Mouse (Mus musculus): ENCODE results near the gene Afmid. TPM values are rescaled to one million over a fixed set of nuclear protein-coding genes. Genes with fewer than 3 reads are reported as not detected.
A peak's percentile ranks its signal among the peaks of the same experiment; 100 is the strongest.

The Afmid gene
- polyA plus RNA-seq, 1 experiment from 2014 or later = 8.3 TPM

DNA sequence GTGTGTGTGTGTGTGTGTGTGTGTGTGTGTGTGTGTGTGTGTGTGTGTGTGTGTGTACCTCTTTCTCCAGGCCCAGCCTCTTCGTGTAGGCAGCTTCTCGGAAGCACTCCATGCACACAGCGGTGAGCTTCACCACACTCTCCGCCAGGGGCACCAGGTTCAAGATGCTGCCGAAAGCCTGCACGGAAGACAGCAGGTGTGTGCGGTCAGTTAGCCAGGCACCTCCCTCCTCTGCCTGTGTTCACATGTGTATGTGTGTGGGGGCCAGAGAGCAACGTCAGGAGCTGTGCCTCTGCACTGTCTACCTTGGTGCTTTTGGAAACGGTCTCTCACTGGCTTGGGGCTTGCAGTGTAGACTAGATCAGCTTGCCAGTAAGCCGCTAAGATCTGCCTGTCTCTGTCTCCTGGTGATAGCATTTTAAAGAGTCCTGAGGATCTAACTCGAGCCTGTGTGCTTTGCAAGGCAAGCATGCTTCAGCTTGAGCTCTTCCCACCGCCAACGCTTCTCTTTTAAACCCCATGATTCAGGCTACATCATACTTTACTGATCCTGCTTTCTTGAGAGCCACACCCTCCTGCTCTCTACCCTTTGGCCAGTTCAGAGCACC is 9.2 kb upstream of the Afmid start:
- 82% methylated on average over 13 of the region's 13 CpGs for WGBS

GRCm38 (mm10) chr11:117819095-117819494 is 6.6 kb upstream of the Afmid start:
- Histone ChIP-seq H3K27me3 (replicated peaks) (no peaks in the 10 kb centered on the region), H3K9me3 (no peaks in the 10 kb centered on the region), H3K4me3 (replicated peaks) (no peak overlapping the region), H3K4me1 (replicated peaks) (peaks cover 20% of the 10 kb centered on the region), H3K4me2 (replicated peaks) (no peak overlapping the region), H3K27ac (no peak overlapping the region), H3K9ac (no peak overlapping the region), H3K36me3 (peaks cover 48% of the 10 kb centered on the region)
- ATAC-seq = no peak
- 84% methylated on average over 8 of the region's 8 CpGs for WGBS

More for the DNA sequence above, 9.2 kb upstream of the Afmid start:
- no peaks in the 10 kb centered on the region for H3K27me3 ChIP-seq (replicated peaks)
- peaks cover under 1% of the 10 kb centered on the region; the same call in 1 of the 2 replicates for H3K4me1 ChIP-seq (replicated peaks)
- H3K27ac ChIP-seq = no peak overlapping the region
- H3K9ac ChIP-seq = no peak overlapping the region
- peaks cover 61% of the 10 kb centered on the region for H3K36me3 ChIP-seq
- ATAC-seq = no peak
- H3K4me2 ChIP-seq (replicated peaks) = no peak overlapping the region
- no peak overlapping the region for H3K4me3 ChIP-seq (replicated peaks)
- H3K9me3 ChIP-seq = no peaks in the 10 kb centered on the region

DNA sequence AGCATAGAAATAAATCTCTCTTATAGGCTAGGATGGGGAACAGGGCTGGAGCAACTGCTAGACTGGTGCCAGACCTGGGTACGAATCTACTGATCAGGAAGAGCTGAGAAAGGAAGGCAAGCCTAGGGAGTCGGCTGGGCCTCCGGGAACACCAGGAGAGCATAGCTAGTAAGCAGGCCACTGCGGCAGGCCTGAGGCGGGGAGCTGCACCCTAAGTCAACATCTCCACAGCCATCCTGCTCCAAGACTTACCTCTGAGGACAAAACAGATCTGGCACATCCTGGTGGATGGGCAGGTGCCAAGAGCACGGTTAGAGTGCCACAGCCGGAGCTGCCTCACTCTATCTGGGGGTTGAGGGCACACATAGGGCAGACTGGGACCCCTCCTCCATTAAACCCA is 5.6 kb upstream of the Afmid start:
- no peak overlapping the region for H3K4me2 ChIP-seq (replicated peaks)
- no peak overlapping the region for H3K4me3 ChIP-seq (replicated peaks)
- 91% methylated on average over 7 of the region's 7 CpGs for WGBS
- H3K27me3 ChIP-seq (replicated peaks) = no peaks in the 10 kb centered on the region
- no peak for ATAC-seq
- no peaks in the 10 kb centered on the region for H3K9me3 ChIP-seq
- H3K4me1 ChIP-seq (replicated peaks) = peaks cover 24% of the 10 kb centered on the region
- peaks cover 37% of the 10 kb centered on the region for H3K36me3 ChIP-seq
- no peak overlapping the region for H3K27ac ChIP-seq
- no peak overlapping the region for H3K9ac ChIP-seq

DNA sequence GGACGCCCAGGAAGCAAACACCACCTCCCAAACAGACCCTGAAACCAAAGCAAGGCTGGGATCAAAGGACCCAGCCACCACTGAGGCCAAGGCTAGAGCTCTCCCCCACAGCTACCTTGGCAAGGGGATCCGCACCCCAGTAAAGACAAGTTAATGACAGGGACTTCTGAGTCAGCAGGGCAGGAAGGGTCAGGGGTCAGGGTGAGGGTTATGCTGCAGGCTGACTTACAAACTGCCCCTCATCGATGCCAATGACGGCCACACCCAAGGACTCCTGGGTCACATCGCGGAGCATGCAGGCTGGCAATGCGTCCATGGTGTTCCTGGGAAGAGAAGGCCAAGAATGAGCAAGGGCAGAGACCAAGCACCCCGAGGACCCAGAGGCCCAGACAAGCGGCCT is 3.9 kb upstream of the Afmid start:
- H3K36me3 ChIP-seq = peaks cover 32% of the 10 kb centered on the region
- H3K27ac ChIP-seq = no peak overlapping the region
- no peak for ATAC-seq
- H3K9ac ChIP-seq = no peak overlapping the region
- H3K4me1 ChIP-seq (replicated peaks) = peaks cover 29% of the 10 kb centered on the region
- H3K4me2 ChIP-seq (replicated peaks) = no peak overlapping the region
- H3K4me3 ChIP-seq (replicated peaks) = no peak overlapping the region
- WGBS = 83% methylated on average over 9 of the region's 9 CpGs
- H3K27me3 ChIP-seq (replicated peaks) = no peaks in the 10 kb centered on the region
- no peaks in the 10 kb centered on the region for H3K9me3 ChIP-seq

- Histone ChIP-seq H3K27ac (peak overlapping the region; percentile 67), H3K4me3 (replicated peaks) (no peak overlapping the region), H3K36me3 (peaks cover 32% of the 10 kb centered on the region), H3K4me1 (replicated peaks) (peaks cover 38% of the 10 kb centered on the region), H3K9ac (0 out of 2 replicates have a peak overlapping the region, but pooled peaks have one; percentile 15), H3K9me3 (no peaks in the 10 kb centered on the region), H3K4me2 (replicated peaks) (peak overlapping the region; percentile 34), H3K27me3 (replicated peaks) (no peaks in the 10 kb centered on the region)
- 57% methylated on average over 7 of the region's 7 CpGs for WGBS
- no peak for ATAC-seq
Measured at GRCm38 (mm10) chr11:117822728-117823241, 2.9 kb upstream of the Afmid start.

- no peak for ATAC-seq
- Histone ChIP-seq H3K4me2 (replicated peaks) (peak overlapping the region; percentile 79; the same call in 1 of the 2 replicates), H3K4me1 (replicated peaks) (peaks cover 44% of the 10 kb centered on the region), H3K4me3 (replicated peaks) (no peak overlapping the region), H3K9me3 (no peaks in the 10 kb centered on the region), H3K36me3 (peaks cover 29% of the 10 kb centered on the region), H3K27me3 (replicated peaks) (no peaks in the 10 kb centered on the region), H3K9ac (no peak overlapping the region), H3K27ac (peak overlapping the region; percentile 67)
- 93% methylated on average over 6 of the region's 6 CpGs for WGBS
Measured at GRCm38 (mm10) chr11:117823411-117823810, 2.3 kb upstream of the Afmid start.

DNA sequence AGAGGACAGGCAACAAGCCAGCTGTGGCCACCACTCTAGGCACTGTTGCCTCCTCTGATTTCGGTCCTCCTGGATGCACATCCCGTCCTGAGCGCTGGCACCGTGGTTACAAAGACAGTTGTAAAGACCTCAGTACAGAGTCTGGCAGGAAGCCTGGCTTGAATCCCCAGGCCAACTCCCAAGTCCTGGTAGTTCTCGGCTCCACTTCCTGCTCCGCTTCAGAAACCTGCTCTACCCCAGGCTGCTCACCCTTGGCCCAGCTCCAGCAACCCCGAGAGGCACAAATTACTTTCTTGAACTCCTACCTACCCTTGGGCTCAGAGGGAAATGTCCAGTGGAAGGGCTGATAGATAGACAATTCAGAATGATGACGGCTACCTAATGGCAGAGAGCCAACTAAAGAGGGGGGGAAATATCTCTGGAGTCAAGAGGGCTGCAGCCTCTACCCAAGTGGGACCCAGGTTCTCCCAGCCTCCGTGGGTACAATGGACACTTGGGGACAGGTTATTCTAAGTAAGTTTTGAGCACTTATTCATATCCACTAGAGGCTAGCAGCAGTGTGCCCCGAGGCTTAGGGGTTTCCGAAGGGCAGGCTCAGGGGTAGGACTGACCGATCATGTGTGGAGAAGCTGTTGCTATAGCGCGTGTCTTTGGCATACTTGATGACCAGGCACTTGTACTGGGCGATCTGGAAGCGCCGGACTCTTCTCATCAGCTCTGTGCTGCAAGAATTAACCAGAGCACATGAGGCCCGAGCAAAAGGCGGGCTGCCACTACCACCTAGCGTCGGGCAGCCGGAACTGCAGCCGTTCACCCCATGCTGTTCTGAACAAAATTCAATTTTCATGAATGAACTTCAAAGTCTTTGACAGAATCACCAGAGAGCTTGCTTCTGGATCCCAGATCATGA is 1.4 kb upstream of the Afmid start:
- WGBS = 12% methylated on average over 23 of the region's 23 CpGs
- H3K4me3 ChIP-seq (replicated peaks) = peak overlapping the region; percentile 59
- H3K9ac ChIP-seq = peak overlapping the region; percentile 65
- H3K4me1 ChIP-seq (replicated peaks) = peaks cover 53% of the 10 kb centered on the region
- no peaks in the 10 kb centered on the region for H3K27me3 ChIP-seq (replicated peaks)
- peak overlapping the region; percentile 79 for H3K4me2 ChIP-seq (replicated peaks)
- H3K36me3 ChIP-seq = peaks cover 21% of the 10 kb centered on the region
- peak overlapping the region; percentile 72 for H3K27ac ChIP-seq
- H3K9me3 ChIP-seq = no peaks in the 10 kb centered on the region
- ATAC-seq = peak; percentile 46

DNA sequence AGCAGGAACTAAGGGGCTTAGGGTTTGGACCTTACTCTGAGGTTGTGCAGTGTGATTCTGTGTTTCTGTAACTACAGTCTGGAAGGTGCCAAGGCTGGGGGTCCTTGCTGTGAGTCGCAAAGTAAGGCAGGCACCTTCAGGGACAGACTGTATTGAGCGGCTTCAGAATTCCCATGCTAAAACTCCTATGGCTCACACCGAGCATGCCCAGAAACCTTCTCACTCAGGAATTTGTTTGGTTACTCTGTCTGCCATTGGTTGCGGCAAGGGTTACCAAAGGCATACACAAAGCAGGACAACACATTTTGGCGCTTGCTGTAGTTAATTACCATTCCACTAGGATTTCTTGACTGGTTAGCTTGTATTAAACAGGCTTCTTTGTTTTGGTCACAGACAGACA is 440 bp downstream of the Afmid start:
- no peaks in the 10 kb centered on the region for H3K27me3 ChIP-seq (replicated peaks)
- H3K36me3 ChIP-seq = 0 out of 2 replicates have a peak, but pooled peaks cover 8% of the 10 kb centered on the region
- no peaks in the 10 kb centered on the region for H3K9me3 ChIP-seq
- 8% methylated on average over 5 of the region's 5 CpGs for WGBS
- ATAC-seq = peak; percentile 6; the same call in 1 of the 2 replicates
- H3K4me1 ChIP-seq (replicated peaks) = peaks cover 67% of the 10 kb centered on the region
- H3K9ac ChIP-seq = peak overlapping the region; percentile 65
- H3K27ac ChIP-seq = peak overlapping the region; percentile 89
- peak overlapping the region; percentile 59 for H3K4me3 ChIP-seq (replicated peaks)
- peak overlapping the region; percentile 79 for H3K4me2 ChIP-seq (replicated peaks)

DNA sequence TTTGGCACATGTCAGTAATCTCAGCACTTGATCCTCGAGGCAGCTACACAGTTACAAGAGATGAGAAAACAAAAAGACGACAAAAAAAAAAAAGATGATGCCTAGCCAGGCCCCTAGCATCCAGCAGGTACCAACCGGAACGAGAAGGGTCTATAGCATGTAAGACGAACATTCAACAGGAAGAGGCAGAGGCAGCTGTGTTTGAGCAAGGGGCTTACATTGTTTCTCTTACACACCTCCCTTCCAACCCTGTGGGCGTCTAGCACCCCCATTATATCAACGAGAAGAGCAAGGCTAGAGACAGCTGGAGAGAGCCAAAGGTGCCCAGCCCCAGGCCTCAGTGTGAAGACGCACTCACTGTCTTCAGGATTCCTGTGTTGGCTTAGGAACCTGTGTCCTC is 1.2 kb downstream of the Afmid start:
- peak overlapping the region; percentile 79 for H3K4me2 ChIP-seq (replicated peaks)
- 47% methylated on average over 8 of the region's 8 CpGs for WGBS
- H3K4me3 ChIP-seq (replicated peaks) = no peak overlapping the region
- H3K4me1 ChIP-seq (replicated peaks) = peaks cover 68% of the 10 kb centered on the region
- H3K9ac ChIP-seq = peak overlapping the region; percentile 11; the same call in 1 of the 2 replicates
- no peaks in the 10 kb centered on the region for H3K9me3 ChIP-seq
- 0 out of 2 replicates have a peak, but pooled peaks cover 6% of the 10 kb centered on the region for H3K36me3 ChIP-seq
- H3K27me3 ChIP-seq (replicated peaks) = no peaks in the 10 kb centered on the region
- H3K27ac ChIP-seq = peak overlapping the region; percentile 94
- no peak for ATAC-seq

- no peak for ATAC-seq
- Histone ChIP-seq H3K27me3 (replicated peaks) (no peaks in the 10 kb centered on the region), H3K4me1 (replicated peaks) (peaks cover 69% of the 10 kb centered on the region), H3K9me3 (no peaks in the 10 kb centered on the region), H3K36me3 (0 out of 2 replicates have a peak, but pooled peaks cover 5% of the 10 kb centered on the region), H3K4me3 (replicated peaks) (no peak overlapping the region), H3K4me2 (replicated peaks) (peak overlapping the region; percentile 79), H3K27ac (peak overlapping the region; percentile 94), H3K9ac (peak overlapping the region; percentile 11)
- WGBS = 39% methylated on average over 3 of the region's 3 CpGs
Measured at GRCm38 (mm10) chr11:117827386-117827785, 1.7 kb downstream of the Afmid start.

DNA sequence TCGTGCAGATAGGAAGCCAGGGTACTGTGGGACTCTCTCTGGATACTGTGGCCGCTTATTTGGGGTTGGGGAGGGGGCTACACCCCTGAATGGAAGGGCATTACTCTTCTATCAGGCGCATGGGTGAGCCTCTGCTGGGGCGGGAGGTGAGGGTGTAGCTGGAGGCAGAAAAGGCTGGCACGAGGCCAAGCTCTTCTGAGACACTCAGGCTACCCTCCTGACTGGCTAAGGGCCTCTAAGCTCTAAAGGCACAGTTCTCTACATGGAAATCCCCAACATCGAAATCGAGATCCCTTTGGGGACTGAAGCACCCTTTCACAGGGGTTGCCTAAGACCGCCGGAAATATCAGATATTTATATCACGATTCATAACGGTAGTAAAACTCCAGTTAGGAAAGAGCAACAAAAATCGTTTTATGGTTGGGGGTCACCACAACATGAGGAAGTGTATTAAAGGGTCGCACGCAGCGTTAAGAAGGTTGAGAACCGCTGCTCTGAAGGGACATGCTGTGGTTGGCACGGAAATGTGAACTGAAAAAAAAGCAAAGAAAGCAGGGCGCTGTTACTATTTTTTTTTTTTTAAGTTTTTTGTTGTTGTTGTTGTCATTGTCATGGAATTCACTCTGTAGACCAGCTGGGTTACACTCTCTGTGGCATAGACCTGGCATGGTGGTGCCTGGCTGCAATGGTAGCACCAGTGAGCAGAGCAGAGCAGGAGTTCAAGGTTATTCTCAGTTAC is 2.6 kb downstream of the Afmid start:
- H3K4me2 ChIP-seq (replicated peaks) = peak overlapping the region; percentile 79
- WGBS = 56% methylated on average over 18 of the region's 18 CpGs
- ATAC-seq = peak; percentile 31; the same call in 1 of the 2 replicates
- H3K4me1 ChIP-seq (replicated peaks) = peaks cover 63% of the 10 kb centered on the region
- peak overlapping the region; percentile 94 for H3K27ac ChIP-seq
- peak overlapping the region; percentile 11; the same call in 1 of the 2 replicates for H3K9ac ChIP-seq
- H3K4me3 ChIP-seq (replicated peaks) = no peak overlapping the region
- 0 out of 2 replicates have a peak, but pooled peaks cover 1% of the 10 kb centered on the region for H3K36me3 ChIP-seq
- no peaks in the 10 kb centered on the region for H3K27me3 ChIP-seq (replicated peaks)
- no peaks in the 10 kb centered on the region for H3K9me3 ChIP-seq
